Mouse (Mus musculus): ENCODE measurements around the gene Gm10717. TPM values are rescaled to one million over a fixed set of nuclear protein-coding genes. Genes with fewer than 3 reads are reported as not detected.
"Not testable (repeated sequence)": the region's sequence is repeated elsewhere in the genome, so short reads cannot be mapped to it uniquely, and the experiment has no call there.

Gene Gm10717
- not detected for total RNA-seq (2021)

- DNase-seq (ENCODE audit: low spot score in 2 of 2): peak; percentile 35 to 55
- intact Hi-C loops (cut with DNase I): not testable (repeated sequence)
These were observed at the start of gene Gm10717 for GRCm38 (mm10) chr9:3024912-3025467. Gm10717 (plus strand) TSS chr9:3025417.

DNA sequence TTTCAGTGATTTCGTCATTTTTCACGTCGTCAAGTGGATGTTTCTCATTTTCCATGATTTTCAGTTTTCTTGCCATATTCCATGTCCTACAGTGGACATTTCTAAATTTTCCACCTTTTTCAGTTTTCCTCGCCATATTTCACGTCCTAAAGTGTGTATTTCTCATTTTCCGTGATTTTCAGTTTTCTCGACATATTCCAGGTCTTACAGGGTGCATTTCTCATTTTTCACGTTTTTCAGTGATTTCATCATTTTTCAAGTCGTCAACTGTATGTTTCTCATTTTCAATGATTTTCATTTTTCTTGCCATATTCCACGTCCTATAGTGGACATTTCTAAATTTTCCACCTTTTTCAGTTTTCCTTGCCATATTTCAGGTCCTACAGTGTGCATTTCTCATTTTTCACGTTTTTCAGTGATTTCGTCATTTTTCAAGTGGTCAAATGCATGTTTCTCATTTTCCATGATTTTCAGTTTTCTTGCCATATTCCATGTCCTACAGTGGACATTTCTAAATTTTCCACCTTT, 24.7 kb upstream of the Gm10717 start, which contains the start of gene Gm10722:
TSS of gene Gm10722 (plus strand) at position 478 of the 528 bp plus-strand sequence.
- intact Hi-C loops (cut with DNase I): not testable (repeated sequence)

GRCm38 (mm10) chr9:3001006-3001405, 24.2 kb upstream of the Gm10717 start:
- intact Hi-C loops (cut with DNase I): not testable (repeated sequence)
- peak; percentile 28 to 30 for DNase-seq (ENCODE audit: low spot score in 2 of 2)

More for the DNA sequence above, 24.7 kb upstream of the Gm10717 start, which contains the start of gene Gm10722:
- peak; percentile 16 to 40 for DNase-seq (ENCODE audit: low spot score in 2 of 2)

GRCm38 (mm10) chr9:3001948-3002659, 23.1 kb upstream of the Gm10717 start:
- DNase-seq (ENCODE audit: low spot score in 2 of 2): peak; percentile 100
- intact Hi-C loops (cut with DNase I): not testable (repeated sequence)

GRCm38 (mm10) chr9:3002794-3003396, 22.3 kb upstream of the Gm10717 start, which contains the start of gene Gm11168:
Gm11168 (plus strand) TSS chr9:3003346.
- intact Hi-C loops (cut with DNase I); DNase-seq (ENCODE audit: low spot score in 2 of 2): not testable (repeated sequence)

- DNase-seq (ENCODE audit: low spot score in 2 of 2); intact Hi-C loops (cut with DNase I): not testable (repeated sequence)
These were observed 19.0 kb upstream of the Gm10717 start for GRCm38 (mm10) chr9:3006179-3006578.

GRCm38 (mm10) chr9:3006636-3007035, 18.6 kb upstream of the Gm10717 start:
- intact Hi-C loops (cut with DNase I): not testable (repeated sequence)
- peak; percentile 98 for DNase-seq (ENCODE audit: low spot score in 2 of 2)

- intact Hi-C loops (cut with DNase I); DNase-seq (ENCODE audit: low spot score in 2 of 2): not testable (repeated sequence)
These were observed 17.9 kb upstream of the Gm10717 start for GRCm38 (mm10) chr9:3007272-3007671.

DNA sequence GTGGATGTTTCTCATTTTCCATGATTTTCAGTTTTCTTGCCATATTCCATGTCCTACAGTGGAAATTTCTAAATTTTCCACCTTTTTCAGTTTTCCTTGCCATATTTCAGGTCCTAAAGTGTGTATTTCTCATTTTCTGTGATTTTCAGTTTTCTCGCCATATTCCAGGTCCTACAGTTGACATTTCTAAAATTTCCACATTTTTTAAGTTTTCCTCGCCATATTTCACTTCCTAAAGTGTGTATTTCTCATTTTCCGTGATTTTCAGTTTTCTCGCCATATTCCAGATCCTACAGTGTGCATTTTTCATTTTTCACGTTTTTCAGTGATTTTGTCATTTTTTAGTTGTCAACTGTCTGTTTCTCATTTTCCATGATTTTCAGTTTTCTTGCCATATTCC, 15.9 kb upstream of the Gm10717 start:
- intact Hi-C loops (cut with DNase I); DNase-seq (ENCODE audit: low spot score in 2 of 2): not testable (repeated sequence)

DNA sequence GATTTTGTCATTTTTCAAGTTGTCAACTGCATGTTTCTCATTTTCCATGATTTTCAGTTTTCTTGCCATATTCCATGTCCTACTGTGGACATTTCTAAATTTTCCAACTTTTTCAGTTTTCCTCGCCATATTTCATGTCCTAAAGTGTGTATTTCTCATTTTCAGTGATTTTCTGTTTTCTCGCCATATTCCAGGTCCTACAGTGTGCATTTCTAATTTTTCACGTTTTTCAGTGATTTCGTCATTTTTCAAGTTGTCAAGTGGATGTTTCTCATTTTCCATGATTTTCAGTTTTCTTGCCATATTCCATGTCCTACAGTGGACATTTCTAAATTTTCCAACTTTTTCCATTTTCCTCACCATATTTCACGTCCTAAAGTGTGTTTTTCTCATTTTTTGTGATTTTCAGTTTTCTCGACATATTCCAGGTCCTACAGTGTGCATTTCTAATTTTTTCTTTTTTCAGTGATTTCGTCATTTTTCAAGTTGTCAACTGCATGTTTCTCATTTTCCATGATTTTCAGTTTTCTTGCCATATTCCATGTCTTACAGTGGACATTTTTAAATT, 13.1 kb upstream of the Gm10717 start:
- intact Hi-C loops (cut with DNase I); DNase-seq (ENCODE audit: low spot score in 2 of 2): not testable (repeated sequence)

- intact Hi-C loops (cut with DNase I); DNase-seq (ENCODE audit: low spot score in 2 of 2): not testable (repeated sequence)
These were observed 12.4 kb upstream of the Gm10717 start, which contains the start of gene Gm10721 for GRCm38 (mm10) chr9:3012733-3013279. Gm10721 (plus strand) TSS chr9:3013140.

- intact Hi-C loops (cut with DNase I); DNase-seq (ENCODE audit: low spot score in 2 of 2): not testable (repeated sequence)
These were observed 9.9 kb upstream of the Gm10717 start, which contains the start of gene Gm10720 for GRCm38 (mm10) chr9:3015354-3015753. Gm10720 (plus strand) TSS chr9:3015654.

GRCm38 (mm10) chr9:3015896-3016295, 9.3 kb upstream of the Gm10717 start:
- DNase-seq (ENCODE audit: low spot score in 2 of 2); intact Hi-C loops (cut with DNase I): not testable (repeated sequence)

DNA sequence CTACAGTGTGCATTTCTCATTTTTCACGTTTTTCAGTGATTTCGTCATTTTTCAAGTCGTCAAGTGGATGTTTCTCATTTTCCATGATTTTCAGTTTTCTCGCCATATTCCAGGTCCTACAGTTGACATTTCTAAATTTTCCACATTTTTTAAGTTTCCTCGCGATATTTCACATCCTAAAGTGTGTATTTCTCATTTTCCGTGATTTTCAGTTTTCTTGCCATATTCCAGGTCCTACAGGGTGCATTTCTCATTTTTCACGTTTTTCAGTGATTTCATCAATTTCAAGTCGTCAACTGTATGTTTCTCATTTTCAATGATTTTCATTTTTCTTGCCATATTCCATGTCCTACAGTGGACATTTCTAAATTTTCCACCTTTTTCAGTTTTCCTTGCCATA, 8.1 kb upstream of the Gm10717 start, which contains the start of gene Gm10719:
TSS of gene Gm10719 (plus strand) at position 301 of the 400 bp plus-strand sequence.
- DNase-seq (ENCODE audit: low spot score in 2 of 2); intact Hi-C loops (cut with DNase I): not testable (repeated sequence)

GRCm38 (mm10) chr9:3018944-3019343, 6.3 kb upstream of the Gm10717 start:
- DNase-seq (ENCODE audit: low spot score in 2 of 2): peak; percentile 23 to 74
- intact Hi-C loops (cut with DNase I): not testable (repeated sequence)

DNA sequence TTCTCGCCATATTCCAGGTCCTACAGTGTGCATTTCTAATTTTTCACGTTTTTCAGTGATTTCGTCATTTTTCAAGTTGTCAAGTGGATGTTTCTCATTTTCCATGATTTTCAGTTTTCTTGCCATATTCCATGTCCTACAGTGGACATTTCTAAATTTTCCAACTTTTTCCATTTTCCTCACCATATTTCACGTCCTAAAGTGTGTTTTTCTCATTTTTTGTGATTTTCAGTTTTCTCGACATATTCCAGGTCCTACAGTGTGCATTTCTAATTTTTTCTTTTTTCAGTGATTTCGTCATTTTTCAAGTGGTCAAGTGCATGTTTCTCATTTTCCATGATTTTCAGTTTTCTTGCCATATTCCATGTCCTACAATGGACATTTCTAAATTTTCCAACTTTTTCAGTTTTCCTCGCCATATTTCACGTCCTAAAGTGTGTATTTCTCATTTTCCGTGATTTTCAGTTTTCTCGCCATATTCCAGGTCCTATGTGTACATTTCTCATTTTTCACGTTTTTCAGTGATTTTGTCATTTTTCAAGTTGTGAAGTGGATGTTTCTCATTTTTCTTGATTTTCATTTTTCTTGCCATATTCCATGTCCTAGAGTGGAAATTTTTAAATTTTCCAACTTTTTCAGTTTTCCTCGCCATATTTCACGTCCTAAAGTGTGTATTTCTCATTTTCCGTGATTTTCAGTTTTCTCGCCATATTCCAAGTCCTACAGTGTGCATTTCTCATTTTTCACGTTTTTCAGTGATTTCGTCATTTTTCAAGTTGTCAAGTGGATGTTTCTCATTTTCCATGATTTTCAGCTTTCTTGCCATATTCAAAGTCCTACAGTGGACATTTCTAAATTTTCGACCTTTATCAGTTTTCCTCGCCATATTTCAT, 5.1 kb upstream of the Gm10717 start:
- DNase-seq (ENCODE audit: low spot score in 2 of 2): peak; percentile 61 to 73
- intact Hi-C loops (cut with DNase I): not testable (repeated sequence)

- intact Hi-C loops (cut with DNase I): not testable (repeated sequence)
- peak; percentile 78 to 86 for DNase-seq (ENCODE audit: low spot score in 2 of 2)
These were observed 2.8 kb upstream of the Gm10717 start for GRCm38 (mm10) chr9:3022316-3023008.
